27 mouse cellular contexts compared by ENCODE assay signal in genomic region chr14:121909868-121910267, GRCm38 (mm10). TPM values are rescaled to one million over a fixed set of nuclear protein-coding genes. Genes with fewer than 3 reads are reported as not detected.
DNase-seq lines count a peak whose midpoint lies in the region; ATAC-seq and TF ChIP-seq lines count a peak whose summit lies in the region.
"Had no signal": no experiment of that assay in that cellular context is flagged by ENCODE, and none has a peak within 500 bp of the region (broad histone marks: within the 10 kb centered on the region; RNA-seq: fewer than 3 reads in every experiment).

No protein-coding gene starts in this region.

- H3K4me3 ChIP-seq in liver, postnatal 0 days (ENCODE audit: low read depth, low read length): no peak overlapping the region
- H3K4me3 ChIP-seq in liver, embryonic 12.5 days: no peak overlapping the region
- H3K4me3 ChIP-seq in CH12.LX (replicated peaks in 1 of 3; ENCODE audit: low read depth in 2 of 3, low read length in 2 of 3, poor library complexity in 1 of 3): no peak overlapping the region
- no peak overlapping the region for H3K4me3 ChIP-seq in hindbrain, embryonic 13.5 days
- H3K4me3 ChIP-seq: embryonic facial prominence, embryonic 13.5 days; embryonic facial prominence, embryonic 15.5 days; erythroblast, embryonic 14.5 days; forebrain, embryonic 10.5 days; forebrain, embryonic 12.5 days had no signal

- ATAC-seq in liver, postnatal 0 days: peak; percentile 71
- no peak for ATAC-seq in liver, embryonic 12.5 days
- peak; percentile 40 for ATAC-seq in granulocyte monocyte progenitor cell, adult 5-6 weeks (replicated peaks; ENCODE audit: poor library complexity, severe bottlenecking)
- ATAC-seq in hindbrain, embryonic 13.5 days (ENCODE audit: low FRiP score): no peak
- ATAC-seq: activated CD4-positive, CD25-positive, alpha-beta regulatory T cell, adult 4 months; forebrain, embryonic 14.5 days; forebrain, embryonic 16.5 days; Patski had no signal

- H3K27ac ChIP-seq in liver, postnatal 0 days (ENCODE audit: low read depth): no peak overlapping the region
- no peak overlapping the region for H3K27ac ChIP-seq in liver, embryonic 12.5 days
- peak overlapping the region; percentile 39 for H3K27ac ChIP-seq in CH12.LX (ENCODE audit: insufficient read depth, low read depth)
- no peak overlapping the region for H3K27ac ChIP-seq in hindbrain, embryonic 13.5 days
- H3K27ac ChIP-seq: embryonic facial prominence, embryonic 13.5 days; embryonic facial prominence, embryonic 15.5 days; forebrain, embryonic 10.5 days; forebrain, embryonic 12.5 days had no signal

- DNase-seq in liver, postnatal 0 days: no peak
- peak; percentile 72 for DNase-seq in CH12.LX (ENCODE audit: extremely low read depth)
- DNase-seq in splenic B cell, adult 2 months (ENCODE audit: low read depth, low spot score): peak; percentile 72
- DNase-seq in adrenal gland, adult 8-10 months: no peak
- DNase-seq: adrenal gland, postnatal 10 days; adrenal gland, postnatal 25 days; cerebellum, adult 11 months; cerebellum, adult 18-20 months; cerebellum, adult 8-10 months; cerebellum, adult 9-11 months; cerebellum, postnatal 14 days; cerebellum, postnatal 36 days; embryo, embryonic 11 days had no signal

- no peak overlapping the region for H3K4me2 ChIP-seq in liver, postnatal 0 days (ENCODE audit: low read depth, low read length)
- no peak overlapping the region for H3K4me2 ChIP-seq in liver, embryonic 12.5 days
- H3K4me2 ChIP-seq in CH12.LX (ENCODE audit: insufficient read depth, low read depth, poor library complexity, severe bottlenecking): no peak overlapping the region
- no peak overlapping the region for H3K4me2 ChIP-seq in hindbrain, embryonic 13.5 days
- H3K4me2 ChIP-seq: embryonic facial prominence, embryonic 13.5 days; embryonic facial prominence, embryonic 15.5 days; forebrain, embryonic 12.5 days had no signal

- H3K4me1 ChIP-seq in liver, postnatal 0 days (ENCODE audit: insufficient read depth): peaks cover 17% of the 10 kb centered on the region
- peaks cover 23% of the 10 kb centered on the region for H3K4me1 ChIP-seq in liver, embryonic 12.5 days
- H3K4me1 ChIP-seq in CH12.LX (ENCODE audit: control insufficient read depth in 1 of 2, insufficient read depth in 2 of 2): peaks cover 20 to 85% of the 10 kb centered on the region in 2 experiments
- H3K4me1 ChIP-seq in hindbrain, embryonic 13.5 days (replicated peaks): no peaks in the 10 kb centered on the region
- H3K4me1 ChIP-seq: embryonic facial prominence, embryonic 13.5 days; embryonic facial prominence, embryonic 15.5 days; forebrain, embryonic 10.5 days; forebrain, embryonic 12.5 days had no signal

- no peak overlapping the region for H3K9ac ChIP-seq in liver, postnatal 0 days (replicated peaks)
- no peak overlapping the region for H3K9ac ChIP-seq in liver, embryonic 12.5 days
- no peak overlapping the region for H3K9ac ChIP-seq in CH12.LX (ENCODE audit: insufficient read depth, low read depth)
- no peak overlapping the region for H3K9ac ChIP-seq in hindbrain, embryonic 13.5 days
- H3K9ac ChIP-seq: embryonic facial prominence, embryonic 13.5 days; embryonic facial prominence, embryonic 15.5 days; forebrain, embryonic 12.5 days had no signal

- H3K27me3 ChIP-seq in liver, postnatal 0 days (ENCODE audit: insufficient read depth, low read length): no peaks in the 10 kb centered on the region
- H3K27me3 ChIP-seq in liver, embryonic 12.5 days (replicated peaks): no peaks in the 10 kb centered on the region
- H3K27me3 ChIP-seq in CH12.LX (replicated peaks): no peaks in the 10 kb centered on the region
- H3K27me3 ChIP-seq in splenic B cell, adult 2 months (ENCODE audit: control insufficient read depth, insufficient read depth, low read length, poor library complexity, severe bottlenecking): no peaks in the 10 kb centered on the region
- no peaks in the 10 kb centered on the region for H3K27me3 ChIP-seq in hindbrain, embryonic 13.5 days
- H3K27me3 ChIP-seq: embryonic facial prominence, embryonic 13.5 days; embryonic facial prominence, embryonic 15.5 days; forebrain, embryonic 12.5 days; Patski had no signal

- no peaks in the 10 kb centered on the region for H3K9me3 ChIP-seq in liver, postnatal 0 days (ENCODE audit: low read length)
- H3K9me3 ChIP-seq in liver, embryonic 12.5 days (replicated peaks): no peaks in the 10 kb centered on the region
- no peaks in the 10 kb centered on the region for H3K9me3 ChIP-seq in CH12.LX (replicated peaks; ENCODE audit: low read length)
- H3K9me3 ChIP-seq in hindbrain, embryonic 13.5 days: no peaks in the 10 kb centered on the region
- H3K9me3 ChIP-seq: embryonic facial prominence, embryonic 13.5 days; embryonic facial prominence, embryonic 15.5 days; forebrain, embryonic 10.5 days; forebrain, embryonic 12.5 days; G1E had no signal

- H3K36me3 ChIP-seq in liver, postnatal 0 days (replicated peaks; ENCODE audit: insufficient read depth, low read length): peaks cover 24% of the 10 kb centered on the region
- peaks cover 51% of the 10 kb centered on the region for H3K36me3 ChIP-seq in liver, embryonic 12.5 days
- peaks cover 31 to 63% of the 10 kb centered on the region in 2 experiments for H3K36me3 ChIP-seq in CH12.LX (replicated peaks in 1 of 2; ENCODE audit: control insufficient read depth in 1 of 2, insufficient read depth in 1 of 2, low read length in 1 of 2)
- peaks cover 20% of the 10 kb centered on the region; the same call in 1 of the 2 replicates for H3K36me3 ChIP-seq in splenic B cell, adult 2 months (ENCODE audit: control insufficient read depth, insufficient read depth, low read length, poor library complexity, severe bottlenecking)
- peaks cover 68% of the 10 kb centered on the region for H3K36me3 ChIP-seq in hindbrain, embryonic 13.5 days

- no peak for TF ChIP-seq CTCF in liver, postnatal 0 days (IDR thresholded peaks at IDR 0.05; ENCODE audit: low read depth)
- no peak for TF ChIP-seq CTCF in CH12.LX (conservative IDR thresholded peaks at IDR 0.05 in 1 of 2, IDR thresholded peaks at IDR 0.05 in 1 of 2; ENCODE audit: low read depth in 2 of 2, low read length in 2 of 2)

- WGBS in liver, postnatal 0 days (ENCODE audit: insufficient replicate concordance): 73% methylated on average over 6 of the region's 6 CpGs
- WGBS in liver, embryonic 12.5 days (ENCODE audit: insufficient replicate concordance): 82% methylated on average over 6 of the region's 6 CpGs
- WGBS in hindbrain, embryonic 13.5 days: 91% methylated on average over 6 of the region's 6 CpGs

- H3K79me2 ChIP-seq in CH12.LX (replicated peaks; ENCODE audit: control insufficient read depth, extremely low read depth, insufficient read depth, poor library complexity, severe bottlenecking): peaks cover 43% of the 10 kb centered on the region

- dilution Hi-C loops in CH12.LX (cut with MboI; ENCODE audit: extremely low pct_ligation_motif_present, extremely low pct_unique_long_range_greater_than_20kb, low sequenced_read_pairs): no loop called here

- TF ChIP-seq RAD21 in CH12.LX (IDR thresholded peaks at IDR 0.05; ENCODE audit: low read depth, low read length): no peak

- in situ Hi-C loops in CH12.LX (cut with MboI; ENCODE audit: low pct_ligation_motif_present, low pct_unique_long_range_greater_than_20kb, low sequenced_read_pairs): no loop called here

- no peak for TF ChIP-seq EP300 in liver, postnatal 0 days (IDR thresholded peaks at IDR 0.05; ENCODE audit: low read depth)
- TF ChIP-seq EP300 in CH12.LX (IDR thresholded peaks at IDR 0.05; ENCODE audit: low read length): no peak; the same call in 1 of the 2 replicates

- 0 out of 2 replicates have a peak, but pooled peaks have one; percentile 29 for TF ChIP-seq POLR2A in CH12.LX (IDR thresholded peaks at IDR 0.05; ENCODE audit: low read depth, low read length)

TF ChIP-seq in CH12.LX, 34 proteins besides CTCF, POLR2A, EP300 and RAD21:
- TF ChIP-seq IRF4 (IDR thresholded peaks at IDR 0.05; ENCODE audit: low read depth, low read length) (no peak), TCF12 (IDR thresholded peaks at IDR 0.05; ENCODE audit: low read depth, low read length) (no peak)

RNA-seq across cellular contexts. Expression of gene Gpr18, which starts 5.7 kb away (rescaled TPM):
- polyA plus RNA-seq in liver, postnatal 0 days (2015; fragmentation: Nextera tagmentation; extraction: Ambion mirVana): 0.78 and 0.81 TPM in 2 replicates
- polyA plus RNA-seq in liver, embryonic 12.5 days (2016; fragmentation: Nextera tagmentation; extraction: Ambion mirVana): 0.08 TPM in 1 of 2 replicates, not detected in the other
- total RNA-seq in CH12.LX (2012; rRNA removed) (26.8 and 33.5 TPM in 2 replicates), CH12.LX (2014; rRNA removed) (32.5 and 37.0 TPM in 2 replicates)
- polyA plus RNA-seq in CH12.LX (2012; ENCODE audit: insufficient read length, low read depth): 37.8 and 46.2 TPM in 2 replicates
- 0.60 and 3.1 TPM in 2 replicates for total RNA-seq in granulocyte monocyte progenitor cell, adult 5-6 weeks (2014; fragmentation: Nextera tagmentation)
- total RNA-seq in granulocyte monocyte progenitor cell, adult 5-6 weeks (2017): 0.43 TPM in 1 of 2 replicates, not detected in the other
- total RNA-seq in adrenal gland, adult 8-10 months (2022): under 1 TPM; 0.22 to 0.52 (median 0.45) TPM
- polyA plus RNA-seq in hindbrain, embryonic 13.5 days (2015; fragmentation: Nextera tagmentation; extraction: Ambion mirVana): 0.21 and 0.36 TPM in 2 replicates
- polyA plus RNA-seq: brain, embryonic 14.5 days; erythroblast, embryonic 14.5 days; forebrain, embryonic 14.5 days; G1E had no signal

RNA-seq across cellular contexts. Expression of gene Ubac2, which starts 31.4 kb away (rescaled TPM):
- polyA plus RNA-seq in liver, postnatal 0 days (2015; fragmentation: Nextera tagmentation; extraction: Ambion mirVana): 25.8 and 27.4 TPM in 2 replicates
- 25.5 and 29.2 TPM in 2 replicates for polyA plus RNA-seq in liver, embryonic 12.5 days (2016; fragmentation: Nextera tagmentation; extraction: Ambion mirVana)
- total RNA-seq in CH12.LX (2012; rRNA removed) (30.8 and 32.8 TPM in 2 replicates), CH12.LX (2014; rRNA removed) (39.7 and 40.1 TPM in 2 replicates)
- polyA plus RNA-seq in CH12.LX (2012; ENCODE audit: insufficient read length, low read depth): 32.6 and 35.5 TPM in 2 replicates
- 23.6 and 30.1 TPM in 2 replicates for total RNA-seq in granulocyte monocyte progenitor cell, adult 5-6 weeks (2014; fragmentation: Nextera tagmentation)
- total RNA-seq in granulocyte monocyte progenitor cell, adult 5-6 weeks (2017): 28.3 and 34.1 TPM in 2 replicates
- total RNA-seq in adrenal gland, adult 8-10 months (2022): 10 to 100 TPM; 32.8 to 43.5 (median 39.2) TPM
- 49.3 and 56.9 TPM in 2 replicates for polyA plus RNA-seq in hindbrain, embryonic 13.5 days (2015; fragmentation: Nextera tagmentation; extraction: Ambion mirVana)

RNA-seq across cellular contexts. Expression of gene Gpr183, which starts 55.1 kb away (rescaled TPM):
- 0.94 and 0.95 TPM in 2 replicates for polyA plus RNA-seq in liver, postnatal 0 days (2015; fragmentation: Nextera tagmentation; extraction: Ambion mirVana)
- polyA plus RNA-seq in liver, embryonic 12.5 days (2016; fragmentation: Nextera tagmentation; extraction: Ambion mirVana): 1.8 and 2.1 TPM in 2 replicates
- 3.6 and 4.0 TPM in 2 replicates for total RNA-seq in CH12.LX (2012; rRNA removed)
- 16.2 and 16.3 TPM in 2 replicates for total RNA-seq in CH12.LX (2014; rRNA removed)
- 8.3 and 8.7 TPM in 2 replicates for polyA plus RNA-seq in CH12.LX (2012; ENCODE audit: insufficient read length, low read depth)
- total RNA-seq in granulocyte monocyte progenitor cell, adult 5-6 weeks (2014; fragmentation: Nextera tagmentation): 3.2 and 3.3 TPM in 2 replicates
- total RNA-seq in granulocyte monocyte progenitor cell, adult 5-6 weeks (2017): 3.4 and 3.7 TPM in 2 replicates
- 1 to 10 TPM in 3 of 4 experiments, under 1 TPM in 1; 0.80 to 2.2 (median 1.4) TPM for total RNA-seq in adrenal gland, adult 8-10 months (2022)
- polyA plus RNA-seq in hindbrain, embryonic 13.5 days (2015; fragmentation: Nextera tagmentation; extraction: Ambion mirVana): 1.0 and 1.2 TPM in 2 replicates
- polyA plus RNA-seq: Patski had no signal

Comparison
In these comparisons a context has a peak if more than half of its experiments do, and no peak if none do; other contexts are left out.
1. ATAC-seq: peak in liver, postnatal 0 days (single experiment) and granulocyte monocyte progenitor cell, adult 5-6 weeks (single experiment); none in liver, embryonic 12.5 days (single experiment) and hindbrain, embryonic 13.5 days (single experiment).
2. DNase-seq: peak in CH12.LX (single experiment) and splenic B cell, adult 2 months (single experiment); none in liver, postnatal 0 days (single experiment) and adrenal gland, adult 8-10 months (single experiment).
3. RNA of gene Gpr18, which starts 5.7 kb away (polyA plus RNA-seq): 37.8 to 46.2 TPM in CH12.LX; 0.78 to 0.81 TPM in liver, postnatal 0 days, 0.21 to 0.36 TPM in hindbrain, embryonic 13.5 days and 0.08 TPM in liver, embryonic 12.5 days; every median in the first group is over 10 times any median in the second.